Mouse (Mus musculus): Measurements from ENCODE around the gene Gpr142. TPM values are rescaled to one million over a fixed set of nuclear protein-coding genes. Genes with fewer than 3 reads are reported as not detected.

Gene Gpr142
- polyA plus RNA-seq, 1 experiment from 2014 or later, result not detected

GRCm38 (mm10) chr11:114802540-114803267 lies 4.0 kb downstream of the Gpr142 start:
- Histone ChIP-seq H3K4me3 (no peak overlapping the region), H3K9me3 (no peaks in the 10 kb centered on the region), H3K9ac (no peak overlapping the region), H3K27me3 (no peaks in the 10 kb centered on the region), H3K36me3 (no peaks in the 10 kb centered on the region), H3K27ac (no peak overlapping the region), H3K4me2 (replicated peaks) (no peak overlapping the region), H3K4me1 (peaks cover 18% of the 10 kb centered on the region)
- ATAC-seq (ENCODE audit: insufficient number of reproducible peaks, insufficient read depth, low FRiP score, low TSS enrichment), result no peak
- WGBS, result 59% methylated on average over 15 of the region's 15 CpGs

DNA sequence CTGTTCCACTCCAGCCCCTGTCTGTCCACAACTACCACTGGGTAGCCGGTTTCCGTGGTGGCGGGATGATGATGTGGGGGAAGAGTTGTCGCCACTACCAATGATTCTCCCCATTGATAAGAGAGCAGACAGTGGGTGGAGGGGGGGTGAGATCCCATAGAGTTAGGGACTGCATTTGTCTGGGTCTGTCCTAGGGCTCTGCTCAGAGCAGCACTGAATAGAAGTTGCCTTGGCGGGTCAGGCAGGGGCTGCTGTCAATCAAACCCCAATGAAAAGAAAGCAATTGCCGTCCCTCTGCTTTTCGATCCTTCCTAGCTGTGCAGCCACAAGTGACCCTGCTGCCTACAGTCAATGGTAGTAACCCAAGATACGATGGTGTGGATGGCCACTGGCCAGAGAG lies 5.3 kb downstream of the Gpr142 start:
- no peaks in the 10 kb centered on the region for H3K36me3 ChIP-seq
- ATAC-seq (ENCODE audit: insufficient number of reproducible peaks, insufficient read depth, low FRiP score, low TSS enrichment), result no peak
- no peak overlapping the region for H3K9ac ChIP-seq
- H3K4me1 ChIP-seq, result peaks cover 24% of the 10 kb centered on the region
- no peaks in the 10 kb centered on the region for H3K27me3 ChIP-seq
- H3K4me2 ChIP-seq (replicated peaks), result no peak overlapping the region
- no peak overlapping the region for H3K27ac ChIP-seq
- WGBS, result 33% methylated on average over 8 of the region's 8 CpGs
- no peak overlapping the region for H3K4me3 ChIP-seq
- H3K9me3 ChIP-seq, result no peaks in the 10 kb centered on the region

DNA sequence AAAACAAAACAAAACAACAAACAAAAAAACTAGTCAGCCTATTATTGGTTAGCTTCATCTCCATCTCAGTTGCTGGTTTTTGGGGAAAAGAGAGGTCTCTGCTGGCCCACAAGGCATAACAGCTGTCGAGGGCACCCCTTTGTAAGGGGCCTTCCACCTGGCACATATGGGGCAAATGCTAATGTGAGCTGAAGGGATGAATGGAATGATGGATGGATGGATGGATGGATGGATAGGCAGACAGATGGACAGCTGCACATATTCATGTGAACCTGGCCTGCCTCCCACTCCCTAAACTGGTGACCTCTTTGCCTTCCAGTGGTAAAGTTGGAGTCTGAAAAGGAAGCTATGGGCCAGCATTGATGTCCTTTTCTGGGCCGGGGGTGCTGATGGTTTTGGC lies 8.3 kb downstream of the Gpr142 start:
- Histone ChIP-seq H3K36me3 (no peaks in the 10 kb centered on the region), H3K9ac (no peak overlapping the region), H3K4me3 (no peak overlapping the region), H3K27me3 (no peaks in the 10 kb centered on the region), H3K4me1 (peaks cover 27% of the 10 kb centered on the region), H3K27ac (no peak overlapping the region), H3K4me2 (replicated peaks) (no peak overlapping the region), H3K9me3 (no peaks in the 10 kb centered on the region)
- WGBS, result 61% methylated on average over 2 of the region's 2 CpGs
- no peak for ATAC-seq (ENCODE audit: insufficient number of reproducible peaks, insufficient read depth, low FRiP score, low TSS enrichment)

DNA sequence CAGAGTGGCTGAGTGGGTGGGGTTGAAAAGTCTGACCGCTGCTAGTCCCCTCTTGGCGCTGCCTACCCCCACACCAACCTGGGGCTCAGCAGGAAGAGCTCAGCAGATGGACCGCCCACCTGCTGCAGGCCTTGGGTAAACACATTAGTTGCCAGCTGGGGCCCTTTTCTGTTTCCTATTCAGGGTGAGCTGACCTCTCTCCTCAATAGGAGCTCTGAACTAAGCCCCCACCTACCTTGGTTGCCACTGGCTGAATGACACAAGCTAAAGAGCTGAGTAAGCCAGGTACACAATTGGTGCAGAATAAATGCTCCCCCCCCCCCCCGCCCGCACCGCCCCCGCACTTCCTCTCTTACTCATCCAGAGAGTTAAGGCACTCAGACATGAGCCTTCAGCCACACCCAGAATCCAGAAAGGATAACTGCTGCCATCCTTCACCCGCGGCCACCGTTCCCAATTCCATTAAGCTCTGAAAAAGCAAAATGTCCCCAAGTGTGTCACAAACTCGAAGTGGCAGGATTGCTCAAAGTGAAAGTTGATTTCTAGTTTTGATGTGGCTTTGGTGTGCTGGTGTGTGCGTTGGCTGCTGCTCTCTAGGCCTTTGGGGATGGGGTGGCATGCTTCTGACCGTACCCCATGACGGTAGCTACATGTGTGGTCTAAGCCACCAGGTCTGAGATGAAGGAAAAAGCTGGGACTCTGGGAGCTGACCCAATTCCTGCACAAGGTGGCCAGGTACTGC lies 9.1 kb downstream of the Gpr142 start:
- no peak for ATAC-seq (ENCODE audit: insufficient number of reproducible peaks, insufficient read depth, low FRiP score, low TSS enrichment)
- no peak overlapping the region for H3K4me3 ChIP-seq
- no peaks in the 10 kb centered on the region for H3K36me3 ChIP-seq
- 23% methylated on average over 13 of the region's 14 CpGs for WGBS
- H3K9me3 ChIP-seq, result no peaks in the 10 kb centered on the region
- H3K9ac ChIP-seq, result no peak overlapping the region
- no peak overlapping the region for H3K4me2 ChIP-seq (replicated peaks)
- H3K27ac ChIP-seq, result 0 out of 2 replicates have a peak overlapping the region, but pooled peaks have one; percentile 14
- H3K27me3 ChIP-seq, result no peaks in the 10 kb centered on the region
- peaks cover 25% of the 10 kb centered on the region for H3K4me1 ChIP-seq

DNA sequence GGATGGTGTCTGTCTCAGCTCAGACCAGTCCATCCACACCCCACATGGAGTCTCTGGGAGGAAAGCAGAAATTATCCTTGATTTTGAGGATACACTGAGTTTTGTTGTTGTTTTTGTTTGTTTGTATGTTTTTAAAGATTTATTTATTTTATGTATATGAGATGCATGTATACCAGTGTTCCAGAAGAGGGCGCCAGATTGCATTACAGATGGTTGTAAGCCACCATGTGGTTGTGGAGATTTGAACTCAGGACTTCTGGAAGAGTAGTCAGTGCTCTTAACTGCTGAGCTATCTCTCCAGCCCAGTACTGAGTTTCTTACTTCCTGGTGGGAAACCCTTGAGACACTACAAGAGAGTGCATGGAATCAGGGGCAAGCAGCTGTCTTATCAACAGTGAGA lies 10.6 kb downstream of the Gpr142 start:
- no peak overlapping the region for H3K4me2 ChIP-seq (replicated peaks)
- no peaks in the 10 kb centered on the region for H3K9me3 ChIP-seq
- no peak overlapping the region for H3K9ac ChIP-seq
- 88% methylated on average over 1 of the region's 1 CpGs for WGBS
- H3K4me3 ChIP-seq, result no peak overlapping the region
- ATAC-seq (ENCODE audit: insufficient number of reproducible peaks, insufficient read depth, low FRiP score, low TSS enrichment), result no peak
- H3K27me3 ChIP-seq, result no peaks in the 10 kb centered on the region
- peaks cover 16% of the 10 kb centered on the region for H3K4me1 ChIP-seq
- H3K36me3 ChIP-seq, result no peaks in the 10 kb centered on the region
- no peak overlapping the region for H3K27ac ChIP-seq

- whole genome bisulfite sequencing, result 1% methylated on average over 4 of the region's 4 CpGs
- H3K27ac ChIP-seq, result peak overlapping the region; percentile 33; the same call in 1 of the 2 replicates
These were observed 11.6 kb downstream of the Gpr142 start for GRCm38 (mm10) chr11:114810344-114810743.

GRCm38 (mm10) chr11:114812731-114813240 lies 14.1 kb downstream of the Gpr142 start:
- H3K9me3 ChIP-seq, result no peaks in the 10 kb centered on the region
- ATAC-seq (ENCODE audit: insufficient number of reproducible peaks, insufficient read depth, low FRiP score, low TSS enrichment), result peak; percentile 58
- no peaks in the 10 kb centered on the region for H3K27me3 ChIP-seq
- 9% methylated on average over 6 of the region's 6 CpGs for whole genome bisulfite sequencing
- H3K27ac ChIP-seq, result no peak overlapping the region
- peaks cover 8% of the 10 kb centered on the region for H3K4me1 ChIP-seq
- H3K4me3 ChIP-seq, result no peak overlapping the region
- no peaks in the 10 kb centered on the region for H3K36me3 ChIP-seq
- H3K9ac ChIP-seq, result no peak overlapping the region
- H3K4me2 ChIP-seq (replicated peaks), result no peak overlapping the region

More at GRCm38 (mm10) chr11:114810344-114810743, 11.6 kb downstream of the Gpr142 start:
- no peak overlapping the region for H3K4me3 ChIP-seq
- peaks cover 16% of the 10 kb centered on the region for H3K4me1 ChIP-seq
- ATAC-seq (ENCODE audit: insufficient number of reproducible peaks, insufficient read depth, low FRiP score, low TSS enrichment), result no peak
- no peak overlapping the region for H3K9ac ChIP-seq
- no peaks in the 10 kb centered on the region for H3K36me3 ChIP-seq
- no peaks in the 10 kb centered on the region for H3K9me3 ChIP-seq
- H3K27me3 ChIP-seq, result no peaks in the 10 kb centered on the region
- no peak overlapping the region for H3K4me2 ChIP-seq (replicated peaks)

DNA sequence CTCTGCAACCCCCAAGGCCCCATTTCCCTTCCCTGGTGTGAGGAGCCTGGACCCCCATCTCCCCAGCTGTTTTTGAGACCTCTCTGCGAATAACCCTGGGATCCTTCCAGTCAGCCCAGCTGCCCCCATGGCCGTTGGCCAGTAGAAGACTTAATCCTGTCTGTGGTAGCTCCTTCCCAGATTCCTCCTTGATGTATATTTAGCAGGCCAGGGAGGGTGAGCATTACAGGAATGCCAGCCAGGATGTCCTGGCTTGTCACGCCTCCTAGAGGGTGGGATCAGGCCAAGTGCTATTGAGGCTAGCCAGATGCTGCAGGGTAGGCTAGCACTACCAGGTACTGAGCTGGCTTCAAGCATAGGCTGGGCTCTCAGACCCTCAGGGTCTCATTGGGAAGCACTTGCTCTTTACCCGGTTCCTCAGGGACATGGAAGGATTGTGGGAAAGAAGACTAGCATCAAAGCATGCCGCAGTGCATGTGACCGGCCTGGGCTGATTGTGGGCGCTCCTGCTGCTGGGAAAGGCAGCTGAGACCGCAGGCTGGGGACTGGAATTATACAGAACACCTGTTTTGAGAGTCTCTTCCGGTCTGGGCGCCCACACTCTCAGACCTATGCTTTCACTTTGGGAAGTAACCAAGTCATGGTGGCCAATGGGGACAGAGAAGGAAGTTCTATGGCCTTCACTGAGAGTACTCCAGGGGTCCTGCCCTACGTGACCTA lies 16.3 kb downstream of the Gpr142 start:
- ATAC-seq (ENCODE audit: insufficient number of reproducible peaks, insufficient read depth, low FRiP score, low TSS enrichment), result no peak
- H3K4me3 ChIP-seq, result no peak overlapping the region
- no peak overlapping the region for H3K27ac ChIP-seq

GRCm38 (mm10) chr11:114816934-114817333 lies 18.2 kb downstream of the Gpr142 start:
- H3K27ac ChIP-seq, result no peak overlapping the region
- 92% methylated on average over 4 of the region's 4 CpGs for WGBS
- H3K36me3 ChIP-seq, result no peaks in the 10 kb centered on the region
- no peak for ATAC-seq (ENCODE audit: insufficient number of reproducible peaks, insufficient read depth, low FRiP score, low TSS enrichment)
- H3K4me2 ChIP-seq (replicated peaks), result no peak overlapping the region
- no peak overlapping the region for H3K4me3 ChIP-seq
- peaks cover 18% of the 10 kb centered on the region for H3K4me1 ChIP-seq
- H3K27me3 ChIP-seq, result no peaks in the 10 kb centered on the region
- no peak overlapping the region for H3K9ac ChIP-seq
- no peaks in the 10 kb centered on the region for H3K9me3 ChIP-seq

More for the DNA sequence above, 16.3 kb downstream of the Gpr142 start:
- Histone ChIP-seq H3K9me3 (no peaks in the 10 kb centered on the region), H3K9ac (no peak overlapping the region), H3K36me3 (no peaks in the 10 kb centered on the region), H3K4me2 (replicated peaks) (no peak overlapping the region), H3K4me1 (peaks cover 11% of the 10 kb centered on the region), H3K27me3 (no peaks in the 10 kb centered on the region)
- WGBS, result 78% methylated on average over 11 of the region's 11 CpGs

DNA sequence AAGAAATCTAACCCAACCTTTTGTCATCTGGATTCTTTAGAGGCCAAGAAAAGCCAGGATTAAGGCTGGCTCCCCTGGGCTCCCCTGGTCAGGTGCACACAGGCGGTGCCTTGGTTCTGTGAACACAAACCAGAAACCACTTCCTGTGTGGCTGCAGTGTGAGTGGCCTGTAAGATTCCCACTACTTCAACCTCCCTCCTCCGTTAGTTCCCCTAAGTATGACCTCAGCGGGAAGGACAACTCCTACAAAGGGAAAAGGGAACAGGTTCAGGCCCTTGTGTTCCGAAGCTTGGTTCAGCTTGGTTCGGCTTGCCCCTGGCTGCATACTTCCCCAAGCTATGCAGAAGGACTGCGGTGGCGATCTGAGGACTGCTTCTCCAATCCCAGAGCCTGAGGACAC lies 19.5 kb downstream of the Gpr142 start:
- H3K4me2 ChIP-seq (replicated peaks), result no peak overlapping the region
- peaks cover 27% of the 10 kb centered on the region for H3K4me1 ChIP-seq
- WGBS, result 91% methylated on average over 7 of the region's 7 CpGs
- no peaks in the 10 kb centered on the region for H3K36me3 ChIP-seq
- H3K27me3 ChIP-seq, result no peaks in the 10 kb centered on the region
- ATAC-seq (ENCODE audit: insufficient number of reproducible peaks, insufficient read depth, low FRiP score, low TSS enrichment), result 0 out of 2 replicates have a peak, but pooled peaks have one; percentile 3
- H3K9me3 ChIP-seq, result no peaks in the 10 kb centered on the region
- no peak overlapping the region for H3K27ac ChIP-seq
- H3K4me3 ChIP-seq, result no peak overlapping the region
- H3K9ac ChIP-seq, result no peak overlapping the region

GRCm38 (mm10) chr11:114819110-114819509 lies 20.4 kb downstream of the Gpr142 start:
- Histone ChIP-seq H3K9ac (no peak overlapping the region), H3K4me1 (peaks cover 35% of the 10 kb centered on the region), H3K36me3 (no peaks in the 10 kb centered on the region), H3K4me2 (replicated peaks) (no peak overlapping the region), H3K27ac (peak overlapping the region; percentile 65), H3K9me3 (no peaks in the 10 kb centered on the region), H3K27me3 (no peaks in the 10 kb centered on the region), H3K4me3 (no peak overlapping the region)
- ATAC-seq (ENCODE audit: insufficient number of reproducible peaks, insufficient read depth, low FRiP score, low TSS enrichment), result no peak
- 25% methylated on average over 2 of the region's 2 CpGs for WGBS
